Mouse (Mus musculus) limb, embryonic 14.5 days (tissue): ENCODE measurements around the gene Rgs9. TPM values are rescaled to one million over a fixed set of nuclear protein-coding genes. Genes with fewer than 3 reads are reported as not detected.

ENCODE experiments used
- ATAC-seq: fragments of 200-750 bp; cut with Nextera tagmentation; 2 replicates; pipeline ENCODE4 v1.8.0; 2017; ENCODE audit warnings: low read depth, moderate number of reproducible peaks, moderate TSS enrichment; ENCODE audit not compliant: low FRiP score
- DNase-seq: peaks from one replicate; pipeline ENCODE4 v3.0.0-alpha.2; 2015; ENCODE audit warnings: low spot score
- H3K27ac ChIP-seq: fragments of 300-500 bp; sonication (generic); replicated peaks from 2 replicates; pipeline ENCODE4 v1.5.1; 2014; ENCODE audit warnings: low read depth, mild to moderate bottlenecking, low read length, moderate library complexity, mixed read lengths
- H3K27me3 ChIP-seq: fragments of 300-500 bp; sonication (generic); 2 replicates; pipeline ENCODE4 v1.6.1; 2014; ENCODE audit warnings: low read length, mixed read lengths; ENCODE audit not compliant: control insufficient read depth, insufficient read depth
- H3K36me3 ChIP-seq: fragments of 300-500 bp; sonication (generic); 2 replicates; pipeline ENCODE4 v1.6.1; 2014; ENCODE audit warnings: mild to moderate bottlenecking, low read length, moderate library complexity, mixed read lengths; ENCODE audit not compliant: control insufficient read depth, insufficient read depth
- H3K4me1 ChIP-seq: fragments of 300-500 bp; sonication (generic); 2 replicates; pipeline ENCODE4 v1.6.1; 2014; ENCODE audit warnings: antibody characterized with exemption, low read length, mixed read lengths; ENCODE audit not compliant: control insufficient read depth, insufficient read depth
- H3K4me2 ChIP-seq: fragments of 300-500 bp; sonication (generic); replicated peaks from 2 replicates; pipeline ENCODE4 v1.6.1; 2014; ENCODE audit warnings: low read depth, mild to moderate bottlenecking, low read length, moderate library complexity; ENCODE audit not compliant: severe bottlenecking
- H3K4me3 ChIP-seq: fragments of 300-500 bp; sonication (generic); replicated peaks from 2 replicates; pipeline ENCODE4 v1.5.1; 2014; ENCODE audit warnings: low read length
- H3K9ac ChIP-seq: fragments of 300-500 bp; sonication (generic); 2 replicates; pipeline ENCODE4 v1.6.1; 2014; ENCODE audit warnings: mild to moderate bottlenecking, low read depth, low read length, moderate library complexity; ENCODE audit not compliant: severe bottlenecking
- H3K9me3 ChIP-seq: fragments of 300-500 bp; sonication (generic); 2 replicates; pipeline ENCODE4 v1.6.1; 2016; ENCODE audit warnings: low read length; ENCODE audit not compliant: control insufficient read depth
- POLR2A ChIP-seq: fragments of 200-500 bp; IDR thresholded peaks from 2 replicates; pipeline ENCODE4 v1.8.0; 2012; ENCODE audit warnings: inconsistent platforms, mild to moderate bottlenecking, moderate library complexity, borderline replicate concordance; ENCODE audit not compliant: insufficient read depth, insufficient read length; ENCODE audit errors: extremely low read depth
- WGBS: fragments of 180-500 bp; shearing (Covaris S2); extraction: QIAGEN DNeasy Blood & Tissue Kit; methylation state at CpG from one replicate; pipeline ENCODE4 v1.1.7; 2014; 5-methylcytosine and 5-hydroxymethylcytosine counted together
- polyA plus RNA-seq, 2 experiments: library from polyadenylated mRNA; depleted of rRNA in 1 of 2; stranded (reverse) in 1 of 2; unstranded in 1 of 2; fragments of >200 nt; fragmentation: Nextera tagmentation in 1 of 2; extraction: Ambion mirVana in 1 of 2; gene quantifications; 2 replicates each; pipeline versions ENCODE4 v1.2.1 to v1.2.3; 2012 to 2014

Rgs9 gene
- polyA plus RNA-seq, 2 experiments = 2.1 to 6.1 TPM

- TF ChIP-seq POLR2A = no peak
- no peaks in the 10 kb centered on the region for H3K9me3 ChIP-seq
- no peak overlapping the region for H3K27ac ChIP-seq
- DNase-seq (peak; percentile 48), ATAC-seq (no peak)
- H3K36me3 ChIP-seq = no peaks in the 10 kb centered on the region
- H3K27me3 ChIP-seq = no peaks in the 10 kb centered on the region
- H3K4me1 ChIP-seq = 0 out of 2 replicates have a peak, but pooled peaks cover 3% of the 10 kb centered on the region
- no peak overlapping the region for H3K9ac ChIP-seq
- no peak overlapping the region for H3K4me3 ChIP-seq
- WGBS = 36% methylated on average over 4 of the region's 4 CpGs
- H3K4me2 ChIP-seq = no peak overlapping the region
Observed at GRCm38 (mm10) chr11:109221209-109222007, 76.5 kb downstream of the Rgs9 start.

- 0 out of 2 replicates have a peak, but pooled peaks cover 3% of the 10 kb centered on the region for H3K4me1 ChIP-seq
- no peak for ATAC-seq
- WGBS = 67% methylated on average over 15 of the region's 15 CpGs
Observed at GRCm38 (mm10) chr11:109218722-109219430, 79.1 kb downstream of the Rgs9 start.

GRCm38 (mm10) chr11:109217827-109218536, 79.9 kb downstream of the Rgs9 start:
- Histone ChIP-seq H3K4me2 (no peak overlapping the region), H3K36me3 (no peaks in the 10 kb centered on the region), H3K4me1 (0 out of 2 replicates have a peak, but pooled peaks cover 3% of the 10 kb centered on the region), H3K9ac (no peak overlapping the region), H3K4me3 (no peak overlapping the region), H3K27me3 (no peaks in the 10 kb centered on the region), H3K27ac (no peak overlapping the region), H3K9me3 (no peaks in the 10 kb centered on the region)
- ATAC-seq (no peak), DNase-seq (no peak)
- WGBS = 50% methylated on average over 12 of the region's 12 CpGs
- no peak for TF ChIP-seq POLR2A

More at GRCm38 (mm10) chr11:109218722-109219430, 79.1 kb downstream of the Rgs9 start:
- no peak overlapping the region for H3K27ac ChIP-seq
- H3K9me3 ChIP-seq = no peaks in the 10 kb centered on the region
- no peaks in the 10 kb centered on the region for H3K27me3 ChIP-seq
- H3K36me3 ChIP-seq = no peaks in the 10 kb centered on the region
- no peak overlapping the region for H3K9ac ChIP-seq
- no peak overlapping the region for H3K4me3 ChIP-seq
- DNase-seq = no peak
- no peak for TF ChIP-seq POLR2A
- no peak overlapping the region for H3K4me2 ChIP-seq

- TF ChIP-seq POLR2A = no peak
- 59% methylated on average over 11 of the region's 11 CpGs for WGBS
Observed at GRCm38 (mm10) chr11:109210772-109211171, 87.2 kb downstream of the Rgs9 start.

GRCm38 (mm10) chr11:109210341-109210740, 87.6 kb downstream of the Rgs9 start:
- no peaks in the 10 kb centered on the region for H3K4me1 ChIP-seq
- 51% methylated on average over 7 of the region's 7 CpGs for WGBS

More at GRCm38 (mm10) chr11:109210772-109211171, 87.2 kb downstream of the Rgs9 start:
- Histone ChIP-seq H3K4me3 (no peak overlapping the region), H3K4me2 (no peak overlapping the region), H3K27me3 (no peaks in the 10 kb centered on the region), H3K9ac (no peak overlapping the region), H3K36me3 (no peaks in the 10 kb centered on the region), H3K9me3 (no peaks in the 10 kb centered on the region), H3K27ac (no peak overlapping the region), H3K4me1 (no peaks in the 10 kb centered on the region)
- ATAC-seq (no peak), DNase-seq (no peak)

More at GRCm38 (mm10) chr11:109210341-109210740, 87.6 kb downstream of the Rgs9 start:
- Histone ChIP-seq H3K9me3 (no peaks in the 10 kb centered on the region), H3K4me3 (no peak overlapping the region), H3K9ac (no peak overlapping the region), H3K36me3 (no peaks in the 10 kb centered on the region), H3K27ac (no peak overlapping the region), H3K27me3 (no peaks in the 10 kb centered on the region), H3K4me2 (no peak overlapping the region)
- no peak for TF ChIP-seq POLR2A
- DNase-seq (no peak), ATAC-seq (no peak)
